Mouse (Mus musculus) liver, adult 2 months (tissue): ENCODE data around the gene 5830411N06Rik. TPM values are rescaled to one million over a fixed set of nuclear protein-coding genes. Genes with fewer than 3 reads are reported as not detected.

Experiments
- DNase-seq: peaks from one replicate; pipeline ENCODE4 v3.0.0-alpha.2; 2011; ENCODE audit warnings: low read depth, low spot score; ENCODE audit errors: extremely low read depth
- H3K27ac ChIP-seq: fragments of 200-500 bp; replicated peaks from 2 replicates; pipeline ENCODE4 v1.5.1; 2012; ENCODE audit warnings: low read depth, mild to moderate bottlenecking, control low read depth, inconsistent platforms, low read length; ENCODE audit not compliant: insufficient read depth
- H3K27me3 ChIP-seq: fragments of 200-500 bp; 2 replicates; pipeline ENCODE4 v1.6.1; 2012; ENCODE audit warnings: mild to moderate bottlenecking, moderate library complexity, low read length, inconsistent platforms; ENCODE audit not compliant: control insufficient read depth, insufficient read depth
- H3K36me3 ChIP-seq: fragments of 200-500 bp; 2 replicates; pipeline ENCODE4 v1.6.1; 2012; ENCODE audit warnings: low read length, inconsistent platforms; ENCODE audit not compliant: control insufficient read depth, insufficient read depth
- H3K4me1 ChIP-seq: fragments of 200-500 bp; 2 replicates; pipeline ENCODE4 v1.6.1; 2011; ENCODE audit warnings: low read length; ENCODE audit not compliant: control insufficient read depth, insufficient read depth
- H3K4me3 ChIP-seq: fragments of 200-500 bp; 2 replicates; pipeline ENCODE4 v1.5.1; 2011; ENCODE audit warnings: low read depth, mild to moderate bottlenecking, control low read depth, low read length, moderate library complexity; ENCODE audit not compliant: insufficient read depth
- H3K79me2 ChIP-seq: fragments of 200-500 bp; 2 replicates; pipeline ENCODE4 v1.6.1; 2012; ENCODE audit warnings: inconsistent platforms, mild to moderate bottlenecking, low read length, moderate library complexity; ENCODE audit not compliant: control insufficient read depth, insufficient read depth
- H3K9ac ChIP-seq: fragments of 200-500 bp; 2 replicates; pipeline ENCODE4 v1.6.1; 2012; ENCODE audit warnings: low read depth, mild to moderate bottlenecking, control low read depth, inconsistent platforms, low read length
- CTCF ChIP-seq: fragments of 200-500 bp; IDR thresholded peaks from 2 replicates; pipeline ENCODE4 v1.5.1; 2011; ENCODE audit warnings: low read depth, low read length, control low read depth
- POLR2A ChIP-seq: fragments of 200-500 bp; IDR thresholded peaks from 2 replicates; pipeline ENCODE4 v1.6.1; 2011; ENCODE audit warnings: low read length, control low read depth; ENCODE audit not compliant: insufficient read depth; ENCODE audit errors: extremely low read depth
- WGBS: fragments of 180-500 bp; shearing (Covaris S2); methylation state at CpG from one replicate; pipeline ENCODE4 v1.1.7; 2018; 5-methylcytosine and 5-hydroxymethylcytosine counted together
- polyA plus RNA-seq: library from polyadenylated mRNA; depleted of rRNA; stranded (reverse); fragments of >200 nt; gene quantifications from 2 replicates; pipeline ENCODE4 v1.2.3, GENCODE M21; 2012; rRNA removed
- total RNA-seq: library from RNA; depleted of rRNA; stranded (reverse); fragments of >200 nt; gene quantifications from 2 replicates; pipeline ENCODE4 v1.2.3, GENCODE M21; 2014; rRNA removed

5830411N06Rik gene
- total and polyA plus RNA-seq, 2 experiments = not detected

DNA sequence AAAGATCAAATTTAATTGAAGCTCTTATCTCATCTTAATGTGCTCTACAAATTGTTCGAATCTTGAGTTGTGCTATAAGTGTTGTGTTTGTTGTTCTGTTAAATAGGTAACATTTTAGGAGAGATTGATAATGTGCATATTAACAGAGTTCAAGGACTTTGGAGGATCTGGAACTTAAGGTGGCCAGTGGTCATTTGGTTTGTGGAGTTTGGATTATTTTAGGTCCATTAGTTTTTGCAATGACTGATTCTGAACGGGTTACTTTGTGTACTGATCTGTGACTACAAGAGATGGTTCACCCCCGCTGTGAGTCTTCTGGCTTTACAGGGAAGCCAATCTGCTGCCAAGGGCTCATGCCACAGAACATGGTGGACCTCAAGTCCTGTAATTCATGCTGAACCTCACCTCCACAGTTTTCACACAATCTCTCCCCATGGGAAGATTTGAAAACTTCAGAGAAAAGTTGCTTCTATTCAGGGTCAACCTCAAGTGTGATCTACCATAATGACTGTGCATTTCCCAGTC is 72.8 kb downstream of the 5830411N06Rik start:
- Histone ChIP-seq H3K9ac (no peak overlapping the region), H3K27ac (no peak overlapping the region), H3K4me1 (no peaks in the 10 kb centered on the region), H3K79me2 (no peaks in the 10 kb centered on the region), H3K36me3 (no peaks in the 10 kb centered on the region), H3K27me3 (no peaks in the 10 kb centered on the region; the same call in 1 of the 2 replicates), H3K4me3 (no peak overlapping the region)
- WGBS = 78% methylated on average over 3 of the region's 3 CpGs
- TF ChIP-seq POLR2A (no peak), CTCF (no peak)
- no peak for DNase-seq

DNA sequence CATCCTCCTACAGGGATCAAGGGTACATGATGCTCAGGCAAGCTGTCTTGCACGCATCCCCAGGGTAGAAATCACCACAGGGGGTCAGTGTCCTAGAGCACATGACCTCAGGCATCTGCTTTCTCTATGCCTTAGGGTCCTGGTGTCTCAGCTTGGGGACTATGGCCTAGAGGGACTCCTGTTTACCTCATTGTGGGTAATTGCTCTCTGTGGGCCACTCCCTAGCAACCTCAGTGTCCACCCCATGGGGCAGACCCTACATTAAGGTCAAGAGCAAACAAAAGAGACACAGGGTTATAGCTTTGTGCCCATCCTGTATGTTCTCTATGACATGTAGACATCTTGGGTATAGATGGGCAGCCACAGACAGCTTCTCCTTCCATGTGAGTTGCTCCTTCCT is 73.5 kb downstream of the 5830411N06Rik start, which contains the start of gene Olfr525:
Gene Olfr525 (plus strand): TSS at position 301 of the 400 bp plus-strand sequence.
- DNase-seq = no peak
- H3K36me3 ChIP-seq = no peaks in the 10 kb centered on the region
- H3K9ac ChIP-seq = no peak within 1 kb of the TSS
- TF ChIP-seq POLR2A = no peak
- no peak for TF ChIP-seq CTCF
- no peaks in the 10 kb centered on the region for H3K79me2 ChIP-seq
- no peaks in the 10 kb centered on the region for H3K4me1 ChIP-seq
- 58% methylated on average over 1 of the region's 1 CpGs for WGBS
- H3K27me3 ChIP-seq = no peaks in the 10 kb centered on the region; the same call in 1 of the 2 replicates
- H3K27ac ChIP-seq = no peak within 1 kb of the TSS
- H3K4me3 ChIP-seq = no peak within 1 kb of the TSS

DNA sequence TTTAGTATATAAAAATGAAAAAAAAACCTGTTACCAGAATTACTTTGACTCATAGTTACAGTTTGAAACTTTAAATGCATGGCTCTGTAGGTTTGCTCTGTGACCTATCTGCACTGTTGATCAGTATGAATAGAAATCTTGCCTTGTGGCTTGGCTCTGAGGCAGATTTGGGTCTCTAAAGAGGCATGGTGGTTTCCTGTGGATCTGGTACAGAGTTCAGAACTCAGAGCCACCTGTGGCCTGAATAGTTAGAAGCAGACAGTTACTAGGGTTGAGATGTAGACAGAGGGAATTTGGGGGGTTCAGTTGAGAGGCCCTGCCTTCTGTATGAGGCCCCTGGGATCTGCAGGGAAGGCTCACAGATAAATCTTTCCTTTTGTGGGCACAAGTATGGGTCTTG is 74.1 kb downstream of the 5830411N06Rik start:
- no peaks in the 10 kb centered on the region for H3K79me2 ChIP-seq
- no peak overlapping the region for H3K9ac ChIP-seq
- H3K36me3 ChIP-seq = no peaks in the 10 kb centered on the region
- H3K27ac ChIP-seq = no peak overlapping the region
- H3K4me3 ChIP-seq = no peak overlapping the region
- H3K27me3 ChIP-seq = no peaks in the 10 kb centered on the region; the same call in 1 of the 2 replicates
- no peaks in the 10 kb centered on the region for H3K4me1 ChIP-seq
- DNase-seq = no peak
- TF ChIP-seq POLR2A (no peak), CTCF (no peak)

DNA sequence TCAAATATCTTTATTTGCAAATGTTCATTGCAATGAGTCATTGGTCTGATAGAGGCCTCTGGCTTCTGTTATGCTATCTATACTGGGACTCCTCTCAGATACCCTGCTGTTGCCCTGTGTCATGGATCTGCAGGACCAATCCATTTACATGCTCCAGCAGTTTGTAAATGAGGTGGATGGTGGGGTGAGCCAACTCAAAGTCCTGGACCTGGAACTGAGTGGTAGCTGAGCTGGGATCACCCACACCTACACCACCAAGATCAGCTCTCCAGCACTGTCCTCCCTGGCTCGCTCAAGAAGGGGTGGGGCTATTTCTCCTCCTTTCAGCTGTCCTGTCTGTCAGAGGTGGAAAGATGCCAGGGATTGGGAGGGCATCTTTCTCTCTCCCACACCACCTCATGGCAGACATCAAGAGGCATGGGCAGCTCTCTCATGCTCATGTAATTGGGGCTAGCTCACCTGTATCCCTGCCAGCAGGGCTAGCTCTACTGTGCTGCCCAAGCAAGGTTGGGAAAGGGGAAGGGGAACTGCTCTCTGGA is 82.8 kb downstream of the 5830411N06Rik start:
- Histone ChIP-seq H3K27ac (no peak overlapping the region), H3K9ac (no peak overlapping the region), H3K79me2 (no peaks in the 10 kb centered on the region), H3K36me3 (no peaks in the 10 kb centered on the region), H3K4me3 (no peak overlapping the region), H3K27me3 (no peaks in the 10 kb centered on the region), H3K4me1 (no peaks in the 10 kb centered on the region)
- no peak for TF ChIP-seq POLR2A
- 52% methylated on average over 1 of the region's 1 CpGs for WGBS
- DNase-seq = no peak

DNA sequence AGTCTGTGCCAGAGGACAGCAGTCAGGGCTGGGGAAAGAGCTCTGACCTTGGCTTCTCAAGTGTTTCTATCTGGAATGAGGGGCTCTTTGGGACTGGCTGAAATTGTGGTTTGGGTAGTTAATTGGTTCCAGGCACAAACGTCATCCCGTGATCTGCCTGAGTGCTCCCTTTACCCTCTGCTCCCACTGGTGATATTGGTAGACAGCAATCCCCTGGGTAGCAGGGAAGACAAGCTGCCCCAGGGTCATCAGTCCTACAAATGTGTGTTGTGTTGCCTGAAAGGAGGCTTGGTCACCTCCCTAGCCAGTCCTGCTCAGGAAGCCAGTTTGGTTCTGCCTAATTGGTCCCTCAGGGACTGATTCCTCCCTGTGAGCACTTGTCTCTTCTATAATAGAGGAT is 86.6 kb downstream of the 5830411N06Rik start, which contains the start of gene Olfr527:
Gene Olfr527 (plus strand): TSS at position 301 of the 400 bp plus-strand sequence.
- H3K27ac ChIP-seq = no peak within 1 kb of the TSS
- H3K36me3 ChIP-seq = no peaks in the 10 kb centered on the region
- 83% methylated on average over 2 of the region's 2 CpGs for WGBS
- no peak for TF ChIP-seq CTCF
- no peak for TF ChIP-seq POLR2A
- DNase-seq = no peak
- H3K4me3 ChIP-seq = no peak within 1 kb of the TSS
- no peaks in the 10 kb centered on the region for H3K27me3 ChIP-seq
- H3K9ac ChIP-seq = no peak within 1 kb of the TSS
- H3K4me1 ChIP-seq = no peaks in the 10 kb centered on the region
- H3K79me2 ChIP-seq = no peaks in the 10 kb centered on the region

Other genes with a start within 250 kb of the 5830411N06Rik start
- 6.0 and 9.1 TPM in 2 replicates for gene Zfp511, start 210.9 kb upstream of the 5830411N06Rik start, total RNA-seq
- gene Zfp511, start 210.9 kb upstream of the 5830411N06Rik start, polyA plus RNA-seq = 17.8 and 23.7 TPM in 2 replicates
- 12.1 and 12.4 TPM in 2 replicates for gene Tubgcp2, start 210.6 kb upstream of the 5830411N06Rik start, total RNA-seq
- gene Tubgcp2, start 210.6 kb upstream of the 5830411N06Rik start, polyA plus RNA-seq = 9.4 and 11.8 TPM in 2 replicates
- not detected in 2 replicates for gene Msx3, start 198.2 kb upstream of the 5830411N06Rik start, total RNA-seq
- gene Msx3, start 198.2 kb upstream of the 5830411N06Rik start, polyA plus RNA-seq = not detected in 2 replicates
- not detected in 2 replicates for gene Caly, start 164.7 kb upstream of the 5830411N06Rik start, total RNA-seq
- gene Caly, start 164.7 kb upstream of the 5830411N06Rik start, polyA plus RNA-seq = 0.07 and 0.15 TPM in 2 replicates
- gene Prap1, start 153.9 kb upstream of the 5830411N06Rik start, total RNA-seq = not detected in 2 replicates
- not detected in 2 replicates for gene Prap1, start 153.9 kb upstream of the 5830411N06Rik start, polyA plus RNA-seq
- 68.6 and 72.7 TPM in 2 replicates for gene Fuom, start 144.8 kb upstream of the 5830411N06Rik start, total RNA-seq
- gene Fuom, start 144.8 kb upstream of the 5830411N06Rik start, polyA plus RNA-seq = 63.0 and 77.5 TPM in 2 replicates
- 86.9 and 87.5 TPM in 2 replicates for gene Paox, start 131.5 kb upstream of the 5830411N06Rik start, total RNA-seq
- gene Paox, start 131.5 kb upstream of the 5830411N06Rik start, polyA plus RNA-seq = 59.1 and 67.7 TPM in 2 replicates
- gene Echs1, start 130.8 kb upstream of the 5830411N06Rik start, total RNA-seq = 411 and 412 TPM in 2 replicates
- gene Echs1, start 130.8 kb upstream of the 5830411N06Rik start, polyA plus RNA-seq = 271 and 349 TPM in 2 replicates
- gene Mtg1, start 109.7 kb upstream of the 5830411N06Rik start, total RNA-seq = 17.4 and 19.3 TPM in 2 replicates
- gene Mtg1, start 109.7 kb upstream of the 5830411N06Rik start, polyA plus RNA-seq = 24.7 and 29.7 TPM in 2 replicates
- gene Sprn, start 92.4 kb upstream of the 5830411N06Rik start, total RNA-seq = 1.4 and 1.5 TPM in 2 replicates
- 1.3 and 1.7 TPM in 2 replicates for gene Sprn, start 92.4 kb upstream of the 5830411N06Rik start, polyA plus RNA-seq
- gene Olfr522, start 82.5 kb upstream of the 5830411N06Rik start, total RNA-seq = not detected in 2 replicates
- gene Olfr522, start 82.5 kb upstream of the 5830411N06Rik start, polyA plus RNA-seq = not detected in 2 replicates
- gene Olfr523, start 74.1 kb upstream of the 5830411N06Rik start, total RNA-seq = not detected in 2 replicates
- gene Olfr523, start 74.1 kb upstream of the 5830411N06Rik start, polyA plus RNA-seq = not detected in 2 replicates
- gene Olfr524, start 41.3 kb upstream of the 5830411N06Rik start, total RNA-seq = not detected in 2 replicates
- not detected in 2 replicates for gene Olfr524, start 41.3 kb upstream of the 5830411N06Rik start, polyA plus RNA-seq
- gene Cd163l1, start 29.0 kb upstream of the 5830411N06Rik start, total RNA-seq = not detected in 2 replicates
- gene Cd163l1, start 29.0 kb upstream of the 5830411N06Rik start, polyA plus RNA-seq = 0.02 TPM in 1 of 2 replicates, not detected in the other
- gene Olfr525, start 73.6 kb downstream of the 5830411N06Rik start, total RNA-seq = not detected in 2 replicates
- not detected in 2 replicates for gene Olfr525, start 73.6 kb downstream of the 5830411N06Rik start, polyA plus RNA-seq
- not detected in 2 replicates for gene Olfr527, start 86.7 kb downstream of the 5830411N06Rik start, total RNA-seq
- not detected in 2 replicates for gene Olfr527, start 86.7 kb downstream of the 5830411N06Rik start, polyA plus RNA-seq
- not detected in 2 replicates for gene Olfr60, start 114.4 kb downstream of the 5830411N06Rik start, total RNA-seq
- gene Olfr60, start 114.4 kb downstream of the 5830411N06Rik start, polyA plus RNA-seq = not detected in 2 replicates
- gene Olfr530, start 129.0 kb downstream of the 5830411N06Rik start, total RNA-seq = not detected in 2 replicates
- gene Olfr530, start 129.0 kb downstream of the 5830411N06Rik start, polyA plus RNA-seq = not detected in 2 replicates
- gene Olfr531, start 155.6 kb downstream of the 5830411N06Rik start, total RNA-seq = not detected in 2 replicates
- not detected in 2 replicates for gene Olfr531, start 155.6 kb downstream of the 5830411N06Rik start, polyA plus RNA-seq
- gene Olfr532, start 174.4 kb downstream of the 5830411N06Rik start, total RNA-seq = not detected in 2 replicates
- not detected in 2 replicates for gene Olfr532, start 174.4 kb downstream of the 5830411N06Rik start, polyA plus RNA-seq
- not detected in 2 replicates for gene Olfr533, start 216.1 kb downstream of the 5830411N06Rik start, total RNA-seq
- not detected in 2 replicates for gene Olfr533, start 216.1 kb downstream of the 5830411N06Rik start, polyA plus RNA-seq
- gene Olfr535, start 236.9 kb downstream of the 5830411N06Rik start, total RNA-seq = not detected in 2 replicates
- not detected in 2 replicates for gene Olfr535, start 236.9 kb downstream of the 5830411N06Rik start, polyA plus RNA-seq